Mouse (Mus musculus) stomach, embryonic 16.5 days (tissue): Measurements from ENCODE around the gene Dkc1. TPM values are rescaled to one million over a fixed set of nuclear protein-coding genes. Genes with fewer than 3 reads are reported as not detected.

Experiments used
- polyA plus RNA-seq: library from polyadenylated mRNA; unstranded; fragments of >200 nt; fragmentation: Nextera tagmentation; extraction: Ambion mirVana; gene quantifications from 2 replicates; pipeline ENCODE4 v1.2.1, GENCODE M21; 2015

The Dkc1 gene
- polyA plus RNA-seq, 1 experiment from 2014 or later, result 98.7 TPM

Other genes with a start within 250 kb of the Dkc1 start
- gene Gab3, start 10.4 kb upstream of the Dkc1 start, polyA plus RNA-seq, result 3.4 TPM in 2 replicates
- gene Mpp1, start 35.2 kb downstream of the Dkc1 start, polyA plus RNA-seq, result 89.1 and 89.9 TPM in 2 replicates
- gene Smim9, start 67.9 kb downstream of the Dkc1 start, polyA plus RNA-seq, result not detected in 2 replicates